Mouse (Mus musculus) heart, postnatal 4 days (tissue): Measurements from ENCODE around the gene Zfp14. TPM values are rescaled to one million over a fixed set of nuclear protein-coding genes. Genes with fewer than 3 reads are reported as not detected.

Experiments used
- DNase-seq: peaks from one replicate; pipeline ENCODE4 v3.0.0; 2021
- microRNA-seq, 2 experiments: library from miRNA; unstranded; fragments of <30 nt; microRNA quantifications; one replicate each; pipeline ENCODE4 v1.2.0; 2021 to 2022
- total RNA-seq, 2 experiments: library from RNA; stranded (reverse); gene quantifications; 2 replicates each; pipeline ENCODE4 v1.2.3; 2021

The Zfp14 gene
- total RNA-seq, 2 experiments from 2014 or later = 1.8 to 2.1 TPM

DNA sequence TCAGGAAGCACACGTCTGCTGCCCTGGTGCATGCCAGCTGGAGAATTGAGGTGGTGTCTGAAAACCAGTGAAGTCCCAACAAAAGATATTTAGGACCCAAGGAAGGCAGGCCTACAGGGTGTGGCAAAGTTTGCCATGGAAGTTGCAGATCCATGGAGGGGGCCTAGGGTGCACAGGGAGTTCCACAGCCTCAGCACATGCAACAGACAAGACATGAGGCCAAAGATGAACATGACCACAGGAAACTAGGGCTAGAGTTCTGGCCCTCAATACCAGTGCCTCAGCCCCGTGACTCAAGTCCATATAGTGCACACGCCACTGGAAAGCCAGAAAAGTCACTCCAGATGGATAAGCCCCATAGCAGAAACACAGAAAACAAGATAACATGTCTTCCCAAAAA, 22.6 kb downstream of the Zfp14 start:
- no peak for DNase-seq

DNA sequence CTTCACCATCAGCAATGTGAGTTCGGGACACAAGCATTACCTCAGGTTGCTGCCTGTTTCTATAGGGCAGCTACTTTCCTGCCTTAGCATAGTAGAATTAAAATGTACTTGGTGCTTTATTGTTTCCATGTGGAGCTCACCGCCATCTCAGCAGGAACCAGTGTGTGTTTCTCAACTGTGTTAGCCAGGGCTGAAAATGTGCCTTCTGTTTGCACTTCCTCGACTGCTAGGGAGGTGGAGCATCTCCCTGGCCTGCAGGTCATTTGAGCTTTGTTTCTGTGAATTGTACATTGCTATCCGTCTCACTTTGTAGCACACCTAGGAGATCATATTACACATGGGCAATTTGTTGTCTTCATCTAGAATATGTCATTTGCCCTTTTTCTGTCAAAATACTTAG, 23.8 kb downstream of the Zfp14 start:
- no peak for DNase-seq

DNA sequence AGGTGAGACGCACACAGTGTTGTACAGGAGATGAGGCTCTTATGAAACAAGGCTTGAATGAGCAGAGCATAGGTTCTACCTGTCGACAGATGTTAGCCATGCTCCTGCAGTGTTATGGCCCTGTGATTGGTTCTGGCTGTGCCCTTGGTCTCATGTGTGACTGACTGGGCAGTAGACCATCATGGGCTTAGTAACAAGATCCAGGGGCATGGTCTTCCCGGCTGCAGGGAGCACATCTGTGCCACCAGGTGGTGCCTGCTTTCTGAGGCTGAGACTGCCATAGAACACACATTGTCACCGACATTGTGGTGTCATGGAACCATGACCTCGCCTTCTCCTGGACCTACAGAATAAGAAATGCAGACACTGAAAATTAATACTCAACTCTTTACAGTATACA, 25.8 kb downstream of the Zfp14 start:
- DNase-seq = no peak

DNA sequence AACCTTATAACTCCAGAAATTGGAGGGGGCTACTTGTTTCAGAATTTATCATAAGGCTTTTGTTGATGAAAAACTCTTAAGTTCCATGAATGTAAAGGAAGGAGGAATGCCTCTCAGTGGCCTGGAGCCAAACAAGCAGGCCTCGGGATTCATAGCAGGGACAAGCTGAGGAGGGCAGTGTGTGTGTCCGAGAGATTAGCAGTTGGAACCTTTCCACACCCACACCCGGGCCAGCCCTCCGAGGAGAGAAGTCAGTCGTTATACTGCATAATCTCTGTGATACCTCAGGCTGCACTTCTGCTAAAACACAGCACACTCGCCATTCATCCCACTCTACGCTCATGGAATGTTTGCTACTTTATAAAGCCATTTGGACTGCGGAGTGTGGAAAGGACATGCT, 27.4 kb downstream of the Zfp14 start:
- DNase-seq = peak; percentile 29

DNA sequence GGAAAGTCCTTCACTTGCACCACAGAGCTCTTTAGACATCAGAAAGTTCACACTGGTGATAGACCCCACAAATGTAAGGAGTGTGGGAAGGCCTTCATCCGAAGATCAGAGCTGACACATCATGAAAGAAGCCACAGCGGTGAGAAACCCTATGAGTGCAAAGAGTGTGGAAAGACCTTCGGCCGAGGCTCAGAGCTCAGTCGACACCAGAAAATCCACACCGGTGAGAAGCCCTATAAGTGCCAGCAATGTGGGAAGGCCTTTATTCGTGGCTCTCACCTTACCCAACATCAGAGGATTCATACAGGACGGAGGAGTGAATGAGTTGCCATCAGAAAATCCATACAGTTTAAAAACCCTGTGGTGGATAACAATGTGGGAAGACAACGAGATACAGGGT, 27.9 kb downstream of the Zfp14 start:
- DNase-seq = no peak

GRCm38 (mm10) chr7:30019543-30019942, 31.6 kb downstream of the Zfp14 start:
- DNase-seq = no peak

DNA sequence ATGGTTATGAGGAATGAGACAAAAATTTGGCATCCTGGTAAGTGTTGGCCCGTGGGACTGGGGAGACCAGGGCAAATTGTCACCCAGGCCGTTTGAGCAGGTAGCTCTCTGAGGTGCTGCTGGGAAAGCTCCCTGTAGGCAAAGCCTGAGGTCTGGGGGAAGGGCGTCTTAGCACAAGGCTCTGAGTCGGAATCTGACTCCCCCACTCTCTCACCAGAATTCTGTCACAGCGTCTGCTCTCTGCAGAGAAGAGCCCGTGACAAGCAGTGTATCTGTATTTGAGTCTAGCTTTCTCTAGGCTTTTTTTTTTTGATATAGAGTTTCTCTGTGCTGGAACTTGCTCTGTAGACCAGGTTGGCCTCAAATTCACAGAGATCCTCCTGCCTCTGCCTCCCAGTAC, 34.0 kb downstream of the Zfp14 start:
- no peak for DNase-seq

- DNase-seq = peak; percentile 65
These were observed 38.2 kb downstream of the Zfp14 start for GRCm38 (mm10) chr7:30012956-30013363.

GRCm38 (mm10) chr7:30010551-30011195, 40.5 kb downstream of the Zfp14 start:
- DNase-seq = no peak

DNA sequence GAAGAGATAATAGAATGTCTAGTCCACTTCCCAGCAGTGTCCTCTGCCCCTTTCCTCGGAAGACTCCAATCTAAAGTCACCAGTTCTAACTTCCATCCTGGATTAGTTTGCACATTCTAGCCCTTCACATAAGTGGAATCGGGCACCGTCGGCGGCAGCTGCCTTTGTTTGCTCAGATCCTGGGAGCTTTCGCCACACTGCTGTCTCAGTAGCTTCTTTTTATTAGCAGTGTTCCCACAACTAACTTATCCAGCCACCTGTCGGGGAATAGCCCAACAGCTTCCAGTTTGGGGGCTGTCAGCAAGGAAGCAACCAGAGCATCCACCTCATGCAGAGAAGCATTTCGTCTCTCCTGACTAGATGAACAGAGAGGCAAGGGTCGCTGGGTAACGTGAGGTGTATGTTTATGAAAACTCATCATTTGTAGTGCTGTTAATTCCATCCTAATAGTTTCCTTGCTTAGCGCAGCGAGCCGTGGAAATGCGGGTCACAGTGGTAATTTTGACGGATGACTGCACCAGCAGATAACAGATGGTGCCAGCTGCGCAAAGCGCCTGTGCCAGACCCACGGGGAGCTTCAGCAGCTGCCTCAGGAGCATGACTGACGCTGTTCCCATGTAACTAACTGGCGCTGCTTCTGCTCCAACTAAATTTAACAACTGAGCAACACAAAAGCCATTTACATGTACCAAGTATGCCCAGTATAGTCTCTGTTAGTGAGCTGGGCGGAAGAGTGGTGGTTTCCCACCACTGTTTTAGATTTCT, 41.7 kb downstream of the Zfp14 start:
- DNase-seq = peak; percentile 67

DNA sequence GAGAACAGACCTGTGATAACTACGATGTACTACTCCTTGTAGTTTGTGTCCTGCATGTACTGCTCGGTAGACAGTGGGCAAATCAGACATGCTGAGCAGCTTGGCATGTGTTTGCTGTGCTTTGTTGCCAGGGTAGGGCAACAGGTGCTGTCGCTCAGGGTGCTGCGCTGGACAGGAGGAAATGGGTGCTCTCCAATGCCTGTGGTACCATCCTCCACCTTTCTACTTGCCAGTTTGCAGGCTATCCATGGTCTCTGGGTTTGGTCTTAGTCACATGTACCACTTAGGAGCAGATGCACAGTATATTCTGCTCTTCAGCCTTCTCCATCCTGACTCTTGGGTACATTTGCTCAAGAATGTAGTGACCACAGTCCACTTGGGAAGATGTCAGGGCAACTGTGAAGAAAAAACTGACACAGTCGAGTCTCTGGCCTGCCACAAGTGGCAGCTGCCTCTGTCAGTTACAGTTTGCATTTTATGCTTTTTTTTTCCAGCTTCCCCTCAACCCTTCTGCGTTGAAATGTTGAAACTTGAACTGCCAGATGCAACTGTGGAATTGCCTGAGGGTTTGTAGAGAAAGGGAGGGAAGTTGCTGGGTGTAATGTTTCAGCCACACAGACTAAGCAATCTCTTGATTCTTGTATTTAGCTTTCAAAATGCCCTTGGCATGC, 43.0 kb downstream of the Zfp14 start:
- no peak for DNase-seq

- DNase-seq = no peak
These were observed 43.6 kb downstream of the Zfp14 start for GRCm38 (mm10) chr7:30007601-30008000.

GRCm38 (mm10) chr7:30000601-30001000, 50.6 kb downstream of the Zfp14 start:
- DNase-seq = no peak

DNA sequence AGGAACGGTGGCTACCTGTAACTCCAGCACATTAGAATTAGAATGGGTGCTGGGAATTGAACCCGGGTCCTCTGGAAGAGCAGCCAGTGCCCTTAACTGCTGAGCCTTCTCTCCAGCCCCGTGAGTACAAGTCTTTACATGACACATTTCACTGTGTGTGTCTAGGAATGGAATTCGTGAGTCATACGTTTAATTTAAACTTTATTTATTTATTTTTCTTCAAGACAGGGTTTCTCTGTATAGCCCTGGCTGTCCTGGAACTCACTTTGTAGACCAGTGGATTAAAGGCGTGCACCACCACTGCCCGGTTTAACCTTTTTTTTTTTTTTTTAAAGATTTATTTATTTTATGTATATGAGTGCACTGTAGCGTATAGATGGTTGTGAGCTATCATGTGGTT, 56.0 kb downstream of the Zfp14 start:
- DNase-seq = no peak

DNA sequence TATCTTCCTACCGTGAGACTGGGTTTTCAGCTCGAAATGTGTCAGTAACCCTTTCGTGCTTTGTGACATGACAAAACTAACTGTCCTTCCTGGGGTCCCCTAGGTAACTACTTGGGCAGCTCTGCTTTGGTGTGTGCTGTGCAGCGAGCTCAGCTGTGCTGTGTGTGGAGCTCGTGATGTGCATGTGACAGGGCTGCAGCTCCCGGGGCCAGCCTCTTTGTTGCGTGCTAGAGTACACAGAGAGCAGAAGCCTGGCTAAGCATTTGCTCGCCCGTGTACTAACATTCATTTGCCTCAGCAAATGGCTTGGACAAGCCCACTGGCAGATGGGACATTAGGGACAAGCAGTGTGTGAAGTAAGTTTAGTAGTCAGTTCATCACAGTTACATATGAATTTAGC, 57.8 kb downstream of the Zfp14 start:
- DNase-seq = no peak

GRCm38 (mm10) chr7:29992698-29993097, 58.5 kb downstream of the Zfp14 start:
- no peak for DNase-seq

DNA sequence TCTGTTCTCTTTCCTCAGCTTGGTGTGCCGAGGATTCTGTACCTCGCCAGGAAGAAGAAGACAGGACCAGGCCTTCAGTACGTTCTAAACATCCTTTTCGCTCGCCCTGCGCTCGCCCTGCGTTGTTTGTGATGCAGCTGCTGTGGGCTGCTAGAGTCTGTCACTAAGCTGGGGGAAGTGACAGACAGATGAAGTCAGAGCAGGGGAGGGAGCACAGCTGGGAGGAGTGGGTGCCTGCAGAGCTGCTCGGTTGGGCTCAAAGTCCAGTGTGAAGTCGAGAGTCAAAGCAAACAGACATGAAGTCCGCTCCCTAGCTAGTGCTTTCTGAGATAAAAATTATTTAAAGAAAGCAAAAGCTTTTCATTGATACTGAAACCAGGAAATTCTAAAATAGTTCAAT, 62.1 kb downstream of the Zfp14 start:
- DNase-seq = no peak

GRCm38 (mm10) chr7:29987551-29987950, 63.6 kb downstream of the Zfp14 start:
- no peak for DNase-seq

Small RNA genes lying within 50 kb of the gene (microRNA-seq; reads per million reads assigned to microRNA genes)
- 0 reads per million in 2 experiments for gene Gm23368

Other genes with a start within 250 kb of the Zfp14 start
- 10 to 100 TPM; 13.3 to 14.3 TPM for gene Zfp790, start 235.3 kb downstream of the Zfp14 start, total RNA-seq
- gene Zfp940, start 197.7 kb downstream of the Zfp14 start, total RNA-seq = under 1 TPM; 0.33 to 0.34 TPM
- gene Zfp420, start 191.4 kb downstream of the Zfp14 start, total RNA-seq = 1 to 10 TPM; 2.6 to 3.3 TPM
- 10 to 100 TPM; 11.9 to 13.2 TPM for gene Zfp27, start 144.8 kb downstream of the Zfp14 start, total RNA-seq
- 1 to 10 TPM; 8.5 to 9.4 TPM for gene Zfp383, start 143.2 kb downstream of the Zfp14 start, total RNA-seq
- 1 to 10 TPM; 6.5 to 7.1 TPM for gene Zfp74, start 97.3 kb downstream of the Zfp14 start, total RNA-seq
- 10 to 100 TPM; 83.8 to 87.0 TPM for gene Zfp568, start 67.4 kb downstream of the Zfp14 start, total RNA-seq
- gene Zfp82, start 21.5 kb upstream of the Zfp14 start, total RNA-seq = 1 to 10 TPM in 1 of 2 experiments, under 1 TPM in 1; 0.23 to 1.0 TPM
- gene Gm26920, start 39.0 kb upstream of the Zfp14 start, total RNA-seq = under 1 TPM in 1 of 2 experiments, not detected in 1; 0.74 TPM
- gene Zfp566, start 39.1 kb upstream of the Zfp14 start, total RNA-seq = 1 to 10 TPM; 2.8 to 3.5 TPM
- gene Zfp260, start 43.4 kb upstream of the Zfp14 start, total RNA-seq = 10 to 100 TPM; 44.2 to 46.1 TPM
- gene Zfp382, start 70.6 kb upstream of the Zfp14 start, total RNA-seq = 10 to 100 TPM; 10.5 to 11.0 TPM
- 10 to 100 TPM; 45.3 to 46.6 TPM for gene Zfp146, start 118.4 kb upstream of the Zfp14 start, total RNA-seq
- 100 to 1,000 TPM; 693 to 795 TPM for gene Cox7a1, start 132.8 kb upstream of the Zfp14 start, total RNA-seq
- 100 to 1,000 TPM; 251 to 261 TPM for gene Capns1, start 147.4 kb upstream of the Zfp14 start, total RNA-seq
- gene Polr2i, start 180.6 kb upstream of the Zfp14 start, total RNA-seq = 10 to 100 TPM; 61.9 to 70.3 TPM
- gene Tbcb, start 180.9 kb upstream of the Zfp14 start, total RNA-seq = 10 to 100 TPM; 77.2 to 78.9 TPM
- gene Ovol3, start 184.3 kb upstream of the Zfp14 start, total RNA-seq = not detected
- gene Thap8, start 228.7 kb upstream of the Zfp14 start, total RNA-seq = under 1 TPM; 0.38 to 0.54 TPM
- gene Wdr62, start 229.0 kb upstream of the Zfp14 start, total RNA-seq = 10 to 100 TPM in 1 of 2 experiments, 1 to 10 TPM in 1; 9.7 to 12.3 TPM
- 10 to 100 TPM; 10.1 to 12.8 TPM for gene Clip3, start 240.3 kb upstream of the Zfp14 start, total RNA-seq